Mouse (Mus musculus): ENCODE measurements at regions not wholly inside any gene's neighbourhood (a gene's known extent, or its start where the extent isn't known, plus 50 kb on each side); places are given as distances from the start of the nearest gene placed in this dataset.

- TF ChIP-seq POLR2A (IDR thresholded peaks at IDR 0.05; ENCODE audit: low read depth, low read length) = no peak
- no peak for TF ChIP-seq CTCF (IDR thresholded peaks at IDR 0.05; ENCODE audit: extremely low read depth, insufficient read length, insufficient replicate concordance, low read depth, low read length)
Measured at GRCm38 (mm10) chr17:88274003-88274698, 166.4 kb upstream of the Foxn2 start.

Measured in small intestine, adult 2 months (tissue).